13 mouse cellular contexts compared by ENCODE assay signal in the genomic region with DNA sequence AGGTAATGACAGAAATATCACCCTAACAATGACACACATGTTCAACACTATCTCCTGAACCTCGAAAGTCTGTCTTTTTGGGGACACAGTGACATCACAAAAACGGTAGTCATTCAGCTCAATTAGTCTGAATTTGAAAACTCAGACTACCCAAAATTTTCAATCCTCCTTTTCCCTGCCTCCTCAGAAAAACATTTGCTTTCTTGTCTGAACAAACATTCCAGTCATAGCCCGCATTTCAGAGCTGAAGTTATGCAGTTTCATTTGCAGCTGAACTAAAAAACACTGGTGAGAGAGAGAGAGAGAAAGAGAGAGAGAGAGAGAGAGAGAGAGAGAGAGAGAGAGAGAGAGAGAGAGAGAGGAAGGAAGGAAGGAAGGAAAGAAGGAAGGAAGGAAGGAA. TPM values are rescaled to one million over a fixed set of nuclear protein-coding genes. Genes with fewer than 3 reads are reported as not detected.
DNase-seq lines count a peak whose midpoint lies in the region; ATAC-seq and TF ChIP-seq lines count a peak whose summit lies in the region.
"Had no signal": no experiment of that assay in that cellular context is flagged by ENCODE, and none has a peak within 500 bp of the region (broad histone marks: within the 10 kb centered on the region; RNA-seq: fewer than 3 reads in every experiment).

No protein-coding gene starts in this region.

- no peak for TF ChIP-seq EP300 in stomach, postnatal 0 days (optimal IDR thresholded peaks at IDR 0.05)

- ATAC-seq in stomach, embryonic 15.5 days (ENCODE audit: insufficient read depth, low FRiP score, low read depth): no peak
- no peak for ATAC-seq in stomach, postnatal 0 days (ENCODE audit: low FRiP score, low TSS enrichment)
- no peak for ATAC-seq in frontal cortex, adult (ENCODE audit: low TSS enrichment)
- ATAC-seq: inflammation-experienced regulatory T-cells, adult 6 months had no signal

- no peak overlapping the region for H3K4me3 ChIP-seq in kidney, adult 2 months (ENCODE audit: insufficient read depth, low read depth, low read length)
- no peak overlapping the region for H3K4me3 ChIP-seq in stomach, embryonic 15.5 days (replicated peaks)
- no peak overlapping the region for H3K4me3 ChIP-seq in stomach, postnatal 0 days (ENCODE audit: low read depth, low read length)
- H3K4me3 ChIP-seq: hindbrain, embryonic 10.5 days had no signal

- peak; percentile 41 for DNase-seq in heart, adult 11 months
- DNase-seq in heart, postnatal 4 days: no peak
- no peak for DNase-seq in kidney, adult 2 months
- DNase-seq in kidney, adult 8-10 months: no peak
- DNase-seq in stomach, postnatal 0 days (ENCODE audit: low spot score): no peak
- DNase-seq in spleen, adult 18-20 months: no peak

- TF ChIP-seq CTCF in kidney, adult 2 months (conservative IDR thresholded peaks at IDR 0.05; ENCODE audit: insufficient read depth, insufficient read length, low read depth, low read length): no peak
- no peak for TF ChIP-seq CTCF in stomach, postnatal 0 days (IDR thresholded peaks at IDR 0.05; ENCODE audit: low read depth)

- H3K36me3 ChIP-seq in kidney, adult 2 months (ENCODE audit: control insufficient read depth, insufficient read depth, low read length): no peaks in the 10 kb centered on the region
- H3K36me3 ChIP-seq in stomach, embryonic 15.5 days: no peaks in the 10 kb centered on the region
- no peaks in the 10 kb centered on the region for H3K36me3 ChIP-seq in stomach, postnatal 0 days (ENCODE audit: control insufficient read depth, insufficient read depth, low read length)

- H3K9me3 ChIP-seq in stomach, embryonic 15.5 days: no peaks in the 10 kb centered on the region
- H3K9me3 ChIP-seq in stomach, postnatal 0 days (ENCODE audit: control insufficient read depth, low read length): no peaks in the 10 kb centered on the region
- H3K9me3 ChIP-seq: G1E; hindbrain, embryonic 10.5 days had no signal

- no peak for TF ChIP-seq POLR2A in kidney, adult 2 months (IDR thresholded peaks at IDR 0.05; ENCODE audit: low read depth, low read length)

- H3K4me1 ChIP-seq in kidney, adult 2 months (ENCODE audit: control insufficient read depth, insufficient read depth, low read length): peaks cover 21% of the 10 kb centered on the region; the same call in 1 of the 2 replicates
- peaks cover 31% of the 10 kb centered on the region for H3K4me1 ChIP-seq in stomach, embryonic 15.5 days
- peaks cover 4% of the 10 kb centered on the region for H3K4me1 ChIP-seq in stomach, postnatal 0 days (replicated peaks; ENCODE audit: control insufficient read depth, insufficient read depth)

- H3K4me2 ChIP-seq in stomach, embryonic 15.5 days: no peak overlapping the region
- H3K4me2 ChIP-seq in stomach, postnatal 0 days (replicated peaks; ENCODE audit: low read depth): no peak overlapping the region

- 40% methylated on average over 3 of the region's 3 CpGs for WGBS in kidney, adult 2 months
- 59% methylated on average over 3 of the region's 3 CpGs for WGBS in stomach, embryonic 15.5 days
- 34% methylated on average over 3 of the region's 3 CpGs for WGBS in stomach, postnatal 0 days

- no peaks in the 10 kb centered on the region for H3K27me3 ChIP-seq in kidney, adult 2 months (replicated peaks; ENCODE audit: control insufficient read depth, insufficient read depth, low read length)
- no peaks in the 10 kb centered on the region for H3K27me3 ChIP-seq in stomach, embryonic 15.5 days (replicated peaks)
- H3K27me3 ChIP-seq in stomach, postnatal 0 days (ENCODE audit: control insufficient read depth, insufficient read depth, low read length): no peaks in the 10 kb centered on the region

- peak overlapping the region; percentile 69 for H3K27ac ChIP-seq in kidney, adult 2 months (ENCODE audit: insufficient read depth, low read depth, low read length)
- H3K27ac ChIP-seq in stomach, embryonic 15.5 days: peak overlapping the region; percentile 61; the same call in 1 of the 2 replicates
- no peak overlapping the region for H3K27ac ChIP-seq in stomach, postnatal 0 days (replicated peaks)
- H3K27ac ChIP-seq: hindbrain, embryonic 10.5 days; liver, embryonic 14.5 days had no signal

- H3K9ac ChIP-seq in stomach, embryonic 15.5 days: no peak overlapping the region
- H3K9ac ChIP-seq in stomach, postnatal 0 days (ENCODE audit: low read length): no peak overlapping the region
- H3K9ac ChIP-seq: forebrain, postnatal 0 days; liver, embryonic 14.5 days had no signal

RNA-seq across cellular contexts. Expression of a gene that starts 23.2 kb away (rescaled TPM):
- total RNA-seq in heart, postnatal 4 days (2021): 10 to 100 TPM; 52.2 to 58.7 TPM
- 24.6 and 27.8 TPM in 2 replicates for polyA plus RNA-seq in kidney, adult 2 months (2012; rRNA removed)
- 15.5 and 16.8 TPM in 2 replicates for polyA plus RNA-seq in stomach, embryonic 15.5 days (2015; fragmentation: Nextera tagmentation; extraction: Ambion mirVana)
- 7.3 and 8.3 TPM in 2 replicates for polyA plus RNA-seq in stomach, postnatal 0 days (2015; fragmentation: Nextera tagmentation; extraction: Ambion mirVana)
- polyA plus RNA-seq: inflammation-experienced regulatory T-cells, adult 6 months had no signal
